Mouse (Mus musculus) liver, adult 2 months (tissue): Measurements from ENCODE around the gene Gm20388.

Source experiments
- CTCF ChIP-seq: fragments of 200-500 bp; IDR thresholded peaks from 2 replicates; pipeline ENCODE4 v1.5.1; 2011; ENCODE audit warnings: low read depth, low read length, control low read depth
- POLR2A ChIP-seq: fragments of 200-500 bp; IDR thresholded peaks from 2 replicates; pipeline ENCODE4 v1.6.1; 2011; ENCODE audit warnings: low read length, control low read depth; ENCODE audit not compliant: insufficient read depth; ENCODE audit errors: extremely low read depth

DNA sequence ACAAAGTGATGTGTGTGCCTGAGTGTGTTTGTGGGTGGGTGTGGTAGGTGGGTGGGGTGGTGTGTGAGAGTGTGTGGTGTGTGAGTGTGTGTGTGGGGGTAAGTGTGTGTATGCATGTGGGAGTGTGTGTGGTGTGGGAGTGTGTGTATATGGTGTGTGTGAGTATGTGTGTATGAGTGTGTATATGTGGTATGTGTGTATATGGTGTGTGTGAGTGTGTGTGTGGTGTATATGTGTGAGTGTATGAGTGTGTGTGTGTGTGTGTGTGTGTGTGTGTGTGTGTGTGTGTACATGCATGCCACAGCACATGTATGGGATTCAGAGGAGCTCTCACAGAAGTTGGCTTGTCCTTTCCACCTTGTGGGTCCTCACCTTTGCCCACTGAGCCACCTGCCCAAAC lies 1936.2 kb downstream of the Gm20388 start:
- TF ChIP-seq CTCF (no peak), POLR2A (no peak)
